Mouse (Mus musculus) hindlimb bud, embryonic 11.5 days (tissue): ENCODE results near the gene Wdr35.
"Not testable (repeated sequence)": the region's sequence is repeated elsewhere in the genome, so short reads cannot be mapped to it uniquely, and the experiment has no call there.

Source experiments
- DNase-seq: peaks from one replicate; pipeline ENCODE4 v3.0.0-alpha.2; 2012; ENCODE audit warnings: low read depth, low spot score; ENCODE audit errors: extremely low spot score

Gene Wdr35

DNA sequence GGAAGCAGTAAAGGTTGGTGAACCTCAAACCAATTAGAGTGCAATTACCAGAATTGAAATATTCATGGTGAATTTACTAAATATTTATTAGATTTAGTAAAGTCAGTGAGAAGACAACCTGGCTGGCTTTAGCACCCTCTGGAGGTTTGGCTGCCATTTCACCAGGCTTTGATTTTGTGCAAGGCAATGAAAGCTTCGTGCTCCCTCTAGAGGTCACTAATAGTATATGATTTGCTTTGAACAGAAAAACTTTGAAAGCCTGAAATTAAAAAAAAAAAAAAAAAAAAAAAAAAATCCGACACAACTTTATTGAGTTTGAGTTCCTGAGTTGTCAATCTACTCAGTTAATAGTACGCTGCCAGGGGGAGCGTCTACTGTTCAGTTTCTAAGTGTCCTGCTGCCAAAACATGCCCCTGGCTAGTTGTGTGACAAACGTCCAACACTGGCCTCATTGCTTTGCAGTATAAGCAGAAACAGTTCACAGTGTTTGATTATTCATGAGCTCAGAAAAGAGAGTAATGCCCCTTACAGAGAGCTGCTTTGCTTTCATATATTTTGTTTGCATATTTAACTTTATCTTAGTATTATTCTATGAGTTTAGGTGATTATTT is 28.5 kb downstream of the Wdr35 start:
- peak; percentile 71 for DNase-seq

- DNase-seq: no peak
Observed at GRCm38 (mm10) chr12:9007146-9007545, 33.5 kb downstream of the Wdr35 start.

- no peak for DNase-seq
Observed at GRCm38 (mm10) chr12:9007811-9008210, 34.1 kb downstream of the Wdr35 start.

GRCm38 (mm10) chr12:9010311-9010710 is 36.6 kb downstream of the Wdr35 start:
- DNase-seq: no peak

GRCm38 (mm10) chr12:9016376-9016775 is 42.7 kb downstream of the Wdr35 start:
- DNase-seq: no peak

DNA sequence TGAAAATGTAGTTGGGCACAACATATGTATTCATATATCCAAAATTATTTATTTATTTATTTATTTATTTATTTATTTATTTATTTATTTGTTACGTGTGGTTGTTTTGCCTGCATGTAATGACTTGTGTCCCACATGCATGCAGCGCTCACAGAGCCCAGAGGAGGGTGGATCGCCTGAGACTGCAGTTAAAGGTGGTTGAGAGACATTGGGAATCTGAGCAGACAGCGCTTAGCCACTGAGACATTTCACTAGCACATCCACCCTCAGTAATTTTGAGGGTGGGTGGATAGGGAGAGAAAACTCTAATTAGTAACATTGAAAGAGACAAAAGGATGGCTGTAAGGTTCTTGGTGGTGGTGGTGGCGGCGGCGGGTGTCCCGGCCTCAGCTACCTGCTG is 46.7 kb downstream of the Wdr35 start:
- no peak for DNase-seq

DNA sequence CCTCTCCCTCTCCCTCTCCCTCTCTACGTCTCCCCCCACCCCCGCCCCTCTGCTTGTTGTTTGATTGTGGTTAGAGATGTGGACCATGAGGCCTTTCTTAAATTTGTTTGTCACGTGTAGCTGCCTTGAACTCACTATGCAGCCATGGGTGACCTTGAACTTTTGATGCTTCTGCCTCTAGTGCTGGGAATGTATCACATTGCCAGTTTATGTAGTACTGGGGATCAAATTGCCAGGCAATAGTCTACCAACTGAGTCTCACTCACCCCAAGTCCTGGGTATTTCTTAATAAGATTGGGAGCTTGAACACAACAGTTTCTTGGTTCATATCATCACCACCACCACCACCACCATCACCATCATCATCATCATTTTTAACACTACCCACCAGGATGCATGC is 47.3 kb downstream of the Wdr35 start:
- DNase-seq: no peak

DNA sequence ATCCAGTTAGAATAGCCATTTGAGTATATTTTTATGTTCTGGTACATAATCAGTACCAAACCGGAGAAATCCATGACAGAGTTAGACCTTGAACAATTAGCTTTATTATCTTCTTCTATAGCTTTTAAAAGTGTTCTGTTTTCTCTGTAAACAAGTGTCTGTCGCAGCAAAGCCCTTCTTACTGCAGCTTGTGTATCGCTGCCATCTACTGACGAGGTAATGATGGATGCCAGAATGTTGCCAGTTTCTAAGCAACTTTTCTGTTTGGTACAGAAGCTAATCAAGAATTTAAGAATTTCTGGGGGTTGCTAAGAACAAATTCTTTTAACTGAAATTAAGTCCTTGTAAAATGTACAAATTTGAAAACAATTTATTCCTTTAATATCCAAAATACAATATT is 49.3 kb downstream of the Wdr35 start:
- no peak for DNase-seq

GRCm38 (mm10) chr12:9024071-9024470 is 50.4 kb downstream of the Wdr35 start:
- no peak for DNase-seq

GRCm38 (mm10) chr12:9024736-9025135 is 51.0 kb downstream of the Wdr35 start:
- DNase-seq: no peak

DNA sequence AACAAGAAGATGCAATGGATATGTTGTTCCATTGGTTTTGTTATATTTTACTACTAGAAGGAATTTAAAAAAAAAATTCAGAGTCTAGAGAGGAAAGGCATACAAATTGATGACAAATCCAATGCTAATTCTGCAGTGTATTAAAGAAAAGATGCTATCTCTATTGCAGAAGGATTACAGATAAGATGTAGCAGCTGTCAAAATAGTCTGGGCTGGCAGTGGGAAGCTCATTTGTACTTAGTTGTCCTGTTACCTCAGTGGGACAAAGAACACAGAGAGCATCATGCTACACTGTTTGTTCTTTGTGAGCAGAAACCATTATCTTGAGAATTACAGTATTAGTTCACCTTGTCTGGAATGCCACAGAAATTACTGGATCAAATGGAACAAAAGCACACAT is 53.2 kb downstream of the Wdr35 start:
- DNase-seq: no peak

- DNase-seq: not testable (repeated sequence)
Observed at GRCm38 (mm10) chr12:9028816-9029215, 55.1 kb downstream of the Wdr35 start.

DNA sequence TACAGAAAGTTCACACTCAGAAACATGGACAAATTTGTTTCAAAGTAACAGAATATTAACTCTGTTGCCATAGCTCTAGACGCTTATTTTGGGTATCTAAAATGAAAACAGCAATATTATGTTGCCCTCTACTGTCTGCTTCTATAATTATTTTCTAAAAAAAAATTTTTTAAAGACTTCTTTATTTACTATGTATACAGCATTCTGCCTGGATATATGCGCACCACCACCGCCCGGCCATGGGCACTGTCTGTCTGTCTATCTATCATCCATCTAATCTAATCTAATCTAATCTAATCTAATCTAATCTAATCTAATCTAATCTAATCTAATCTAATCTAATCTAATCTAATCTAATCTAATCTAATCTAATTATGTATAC is 55.8 kb downstream of the Wdr35 start:
- no peak for DNase-seq

- DNase-seq: peak; percentile 93
Observed at GRCm38 (mm10) chr12:9029888-9030723, 56.4 kb downstream of the Wdr35 start, which contains the start of gene Ttc32. Ttc32 (plus strand) TSS chr12:9029997.

DNA sequence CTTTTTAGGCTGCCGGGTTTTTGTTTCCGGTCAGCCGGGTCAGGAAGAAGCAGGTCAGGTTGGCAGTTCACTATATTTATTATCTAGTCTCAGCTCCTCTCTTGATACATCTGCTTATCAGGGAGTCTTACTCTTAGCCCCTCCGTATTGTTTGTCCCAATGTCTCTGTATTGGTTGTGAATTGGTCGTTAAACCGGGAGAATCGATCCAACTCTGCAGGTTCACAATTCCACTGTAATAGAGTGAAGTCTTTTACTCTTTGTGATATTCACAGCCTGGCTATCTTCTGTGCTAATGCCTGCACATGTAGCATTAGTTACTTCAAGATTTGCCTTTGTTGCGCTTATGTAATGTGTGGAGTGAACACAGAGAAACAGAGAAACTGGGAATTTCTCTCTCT is 57.5 kb downstream of the Wdr35 start:
- DNase-seq: no peak

- DNase-seq: no peak
Observed at GRCm38 (mm10) chr12:9033140-9033539, 59.4 kb downstream of the Wdr35 start.

GRCm38 (mm10) chr12:9036409-9036808 is 62.7 kb downstream of the Wdr35 start:
- no peak for DNase-seq

DNA sequence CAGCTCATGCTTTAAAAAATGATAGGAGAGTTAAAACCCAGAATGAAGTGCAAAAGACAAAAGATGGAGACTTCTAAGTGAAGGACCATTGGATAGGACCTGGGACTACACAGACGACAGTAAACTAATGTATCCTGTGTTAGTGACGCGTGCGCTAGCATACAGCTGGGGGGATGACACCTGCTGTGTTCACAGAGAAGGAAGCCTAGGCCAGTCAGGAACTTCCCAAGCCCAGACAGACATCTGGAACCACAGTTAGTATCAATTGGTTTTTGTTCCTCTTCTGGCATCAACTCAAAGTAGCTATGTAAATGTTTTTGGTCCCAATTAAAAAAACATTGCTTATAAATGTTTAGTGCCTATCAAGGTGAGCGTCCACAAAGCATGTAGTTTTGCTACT is 66.5 kb downstream of the Wdr35 start:
- DNase-seq: no peak

GRCm38 (mm10) chr12:9040686-9041085 is 67.0 kb downstream of the Wdr35 start:
- no peak for DNase-seq

DNA sequence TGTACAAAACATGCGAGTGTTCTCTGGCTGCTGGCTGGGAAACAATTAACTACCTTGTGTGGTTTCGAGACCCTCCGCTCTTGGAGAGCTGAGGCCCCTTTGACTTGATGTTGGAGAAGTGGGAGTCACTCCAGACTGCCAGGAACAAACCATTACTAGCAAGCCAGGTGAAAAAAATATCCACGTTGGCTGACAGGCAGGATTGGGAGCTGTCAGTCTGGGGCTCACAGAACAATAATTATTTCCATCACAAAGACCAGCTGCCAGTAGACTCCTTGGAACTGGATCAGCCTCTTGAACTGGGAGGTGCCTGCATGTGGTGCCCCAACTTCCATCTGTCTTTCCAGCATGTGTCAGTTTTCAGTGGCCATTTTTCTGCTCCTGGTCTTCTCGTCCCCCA is 68.6 kb downstream of the Wdr35 start:
- DNase-seq: no peak

DNA sequence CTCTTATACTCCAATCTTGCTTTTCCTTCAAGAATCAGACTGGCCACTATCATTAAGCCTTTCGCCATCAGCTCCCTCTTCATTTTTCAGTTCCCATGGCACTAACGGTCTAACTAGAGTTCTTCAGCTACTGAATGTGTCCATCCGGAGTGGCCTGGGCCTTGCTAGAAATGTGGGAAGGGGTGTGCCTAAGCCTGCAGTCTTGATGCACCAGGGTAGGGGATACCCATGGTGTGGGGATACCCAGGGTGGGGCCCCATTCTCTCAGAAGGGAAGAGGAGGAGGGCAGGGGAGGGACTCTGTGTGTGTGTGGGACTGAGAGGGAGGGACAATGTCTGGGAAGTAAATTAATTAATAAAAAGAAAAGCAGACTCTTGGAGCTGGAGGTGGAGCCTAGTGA is 69.1 kb downstream of the Wdr35 start:
- DNase-seq: no peak

- DNase-seq: no peak
Observed at GRCm38 (mm10) chr12:9044666-9045065, 71.0 kb downstream of the Wdr35 start.

DNA sequence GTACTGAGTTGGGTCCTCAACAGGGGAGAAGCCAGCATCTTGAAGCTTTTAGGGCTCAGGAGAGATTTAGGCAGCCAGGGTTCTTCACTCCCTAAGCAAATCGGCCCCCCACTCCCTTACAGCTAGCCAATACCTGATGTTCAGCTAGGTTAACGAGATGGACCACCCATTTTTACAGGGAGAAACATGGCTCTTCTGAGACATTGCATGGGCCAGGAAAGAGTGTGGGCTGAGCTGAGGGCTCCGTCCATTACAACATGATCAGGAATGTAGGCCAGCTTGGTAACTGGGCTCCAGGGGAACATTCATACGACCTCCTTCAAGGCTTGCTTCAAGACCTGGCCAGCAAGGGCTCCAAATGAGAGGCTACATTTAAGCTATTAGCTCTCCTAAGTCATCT is 73.0 kb downstream of the Wdr35 start:
- no peak for DNase-seq
